Mouse (Mus musculus) layer of hippocampus, adult 6 months (tissue): ENCODE measurements around the gene Rtn4ip1. TPM values are rescaled to one million over a fixed set of nuclear protein-coding genes. Genes with fewer than 3 reads are reported as not detected.

Source experiments
- long read RNA-seq, 2 experiments: library from polyadenylated mRNA; unstranded; transcript quantifications; one replicate each; pipeline ENCODE4 v2.0.0; 2019 to 2020
- polyA plus RNA-seq: library from polyadenylated mRNA; unstranded; fragments of <200 nt; fragmentation: Nextera tagmentation; gene quantifications from 2 replicates; pipeline ENCODE4 v1.2.3, GENCODE M21; 2021

Rtn4ip1 gene
- 12.1 and 12.5 TPM in 2 replicates for polyA plus RNA-seq
- long read RNA-seq, experiment 1, transcript Rtn4ip1-201 (9 exons, 2,981 nt) = major isoform, 20 of 25 reads
- long read RNA-seq, experiment 1, partial matches to known transcripts = 5 of 25 reads
- long read RNA-seq, experiment 1, other reads (novel, unspliced or antisense) = 0 of 25 reads
- long read RNA-seq, experiment 2, transcript Rtn4ip1-201 (9 exons, 2,981 nt) = major isoform, 82 of 95 reads
- long read RNA-seq, experiment 2, partial matches to known transcripts = 4 of 95 reads
- long read RNA-seq, experiment 2, other reads (novel, unspliced or antisense) = 9 of 95 reads

DNA sequence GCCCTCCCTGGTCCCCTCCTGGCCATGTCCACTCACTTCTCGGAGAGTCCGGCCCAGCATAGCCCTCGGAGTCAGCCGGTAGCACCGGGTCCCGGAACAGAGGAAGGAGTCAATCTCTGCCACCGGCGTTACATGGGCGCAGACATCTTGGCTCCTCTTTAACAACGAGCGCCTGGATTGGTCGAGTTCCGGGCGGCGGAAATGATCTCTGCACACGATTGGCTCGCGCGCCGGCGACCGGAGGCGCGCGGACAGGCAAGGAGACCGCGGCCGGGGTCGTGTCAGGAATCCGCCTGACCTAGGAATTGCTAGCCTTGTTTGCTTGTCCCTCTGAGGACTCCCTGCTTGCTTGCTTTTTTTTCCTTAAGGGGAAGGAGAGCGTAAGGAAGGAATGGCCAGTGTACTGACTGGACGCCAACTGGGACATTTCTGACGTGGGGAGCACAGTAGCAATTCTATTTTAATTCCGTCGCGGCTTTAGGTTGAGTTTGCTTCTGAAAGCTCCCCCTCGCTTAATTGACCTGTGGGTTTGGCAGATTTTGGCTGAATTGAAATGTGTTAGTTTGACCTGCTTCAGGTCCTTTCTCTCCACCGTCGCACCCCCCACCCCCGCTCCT is at the start of gene Rtn4ip1, which contains the start of gene Qrsl1:
Rtn4ip1 (plus strand) TSS at position 230 of the 617 bp plus-strand sequence.
Qrsl1 (minus strand) TSS at position 168 of the 617 bp plus-strand sequence.

Other genes starting within 250 kb of the Rtn4ip1 start
- gene Qrsl1, start 62 bp upstream of the Rtn4ip1 start, polyA plus RNA-seq = 16.1 and 17.3 TPM in 2 replicates
- gene Crybg1, start 247.0 kb downstream of the Rtn4ip1 start, polyA plus RNA-seq = 0.10 and 0.20 TPM in 2 replicates